Mouse (Mus musculus): ENCODE data around the gene Grin2d.
A peak's percentile ranks its signal among the peaks of the same experiment; 100 is the strongest.

Grin2d gene

GRCm38 (mm10) chr7:45848447-45849027 lies 29.6 kb downstream of the Grin2d start:
- DNase-seq = no peak

- no peak for DNase-seq
Observed at GRCm38 (mm10) chr7:45842950-45843744, 35.0 kb downstream of the Grin2d start.

GRCm38 (mm10) chr7:45833924-45834323 lies 44.3 kb downstream of the Grin2d start:
- no peak for DNase-seq

GRCm38 (mm10) chr7:45833148-45833790 lies 44.9 kb downstream of the Grin2d start:
- DNase-seq = peak; percentile 44

DNA sequence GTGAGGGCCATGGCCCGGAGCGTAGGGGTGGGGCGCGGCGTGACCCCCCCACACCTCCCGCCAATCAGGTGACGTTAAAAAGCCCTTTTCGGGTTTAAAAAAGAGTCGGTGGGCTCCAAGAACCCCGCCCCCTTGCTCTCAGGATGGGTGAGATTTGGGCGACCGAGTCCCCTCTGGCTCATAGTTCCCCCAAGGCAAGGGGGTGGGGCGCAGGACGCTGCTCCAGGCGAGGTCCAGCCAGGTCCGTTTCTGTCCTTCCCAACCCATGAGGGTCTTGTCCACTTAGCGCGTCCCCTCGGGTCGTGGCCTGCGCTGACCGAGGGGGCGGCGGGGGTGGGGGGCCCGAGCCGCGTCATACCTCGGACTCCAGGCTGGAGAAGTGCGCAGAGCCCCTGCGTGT lies 45.8 kb downstream of the Grin2d start:
- no peak for DNase-seq

- DNase-seq = no peak
Observed at GRCm38 (mm10) chr7:45831128-45831525, 47.1 kb downstream of the Grin2d start.

DNA sequence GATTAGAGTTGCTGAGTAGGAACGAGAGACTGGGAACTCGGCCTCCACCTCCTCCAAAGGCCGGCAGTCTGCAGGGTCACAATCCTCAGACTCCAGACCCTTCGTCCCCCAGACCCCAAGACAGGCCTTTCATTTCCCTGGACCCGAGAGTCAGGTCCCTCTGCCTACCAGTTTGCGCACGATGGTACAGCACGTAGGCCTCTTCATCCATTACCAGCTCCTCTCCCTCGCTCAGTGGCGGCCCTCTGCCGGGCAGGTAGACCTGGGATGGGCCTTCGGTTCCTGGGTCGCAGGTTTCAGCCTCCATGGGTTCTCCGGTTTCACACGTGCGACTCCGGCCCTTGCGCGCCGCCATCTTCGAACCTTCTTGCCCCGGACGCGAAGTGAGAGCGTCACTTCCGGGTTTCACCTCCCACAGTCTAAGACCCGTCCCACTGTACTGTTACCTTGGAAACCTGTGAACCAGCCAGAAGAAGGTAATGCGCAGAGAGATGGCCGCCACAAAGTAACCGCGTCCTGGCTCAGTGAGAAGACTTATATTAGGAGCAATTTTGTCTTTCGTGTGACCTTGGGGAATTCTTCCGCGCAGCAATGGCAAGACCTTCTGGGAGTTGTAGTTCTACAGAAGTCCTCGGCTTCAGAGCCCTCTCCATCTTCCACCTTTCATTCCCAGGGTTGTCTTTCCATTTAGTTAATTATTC lies 47.6 kb downstream of the Grin2d start, which contains the start of gene Grwd1:
Grwd1 (minus strand) TSS at position 518 of the 701 bp plus-strand sequence.
- peak; percentile 86 for DNase-seq

GRCm38 (mm10) chr7:45826631-45827030 lies 51.5 kb downstream of the Grin2d start:
- DNase-seq = no peak

DNA sequence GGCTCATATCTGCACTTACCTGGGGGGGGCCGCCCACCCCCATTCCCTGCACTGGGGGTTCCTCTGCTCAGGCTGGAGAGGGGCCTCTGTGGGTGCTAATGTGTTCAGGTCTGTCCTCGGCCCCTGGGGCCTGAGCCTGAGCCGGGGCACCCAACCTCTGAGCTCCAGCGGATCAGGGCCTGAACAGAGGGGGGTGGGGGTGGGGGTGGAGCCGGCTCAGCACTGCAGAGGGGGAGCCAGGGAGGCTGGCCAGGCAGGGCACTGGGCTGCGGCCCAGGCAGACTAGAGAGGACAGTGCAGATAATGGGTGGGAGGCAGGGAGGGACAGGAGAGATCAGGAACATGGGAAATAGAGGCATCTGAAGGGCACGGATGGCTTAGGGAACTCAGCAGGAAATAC lies 53.6 kb downstream of the Grin2d start, which contains the start of gene Kcnj14:
Kcnj14 (minus strand) TSS at position 185 of the 400 bp plus-strand sequence.
- no peak for DNase-seq

DNA sequence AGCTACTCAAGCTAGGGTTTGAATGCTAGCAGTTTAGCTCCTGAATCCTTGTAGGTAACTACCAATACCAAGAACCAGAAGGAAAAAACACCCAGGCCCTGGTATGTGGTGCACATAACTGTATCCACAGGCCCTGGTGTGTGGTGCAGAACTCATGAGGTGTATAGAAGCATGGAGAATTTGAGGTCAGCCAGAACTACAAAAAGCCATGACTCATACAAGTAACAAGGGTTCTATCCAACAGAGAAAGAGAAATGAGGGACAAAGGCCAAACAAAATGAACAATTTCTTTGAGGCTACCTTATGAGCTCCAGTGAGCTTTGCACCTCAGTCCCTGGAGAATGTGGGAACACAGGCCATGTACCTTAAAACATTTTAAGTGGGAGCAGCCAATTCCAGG lies 57.3 kb downstream of the Grin2d start:
- DNase-seq = no peak

DNA sequence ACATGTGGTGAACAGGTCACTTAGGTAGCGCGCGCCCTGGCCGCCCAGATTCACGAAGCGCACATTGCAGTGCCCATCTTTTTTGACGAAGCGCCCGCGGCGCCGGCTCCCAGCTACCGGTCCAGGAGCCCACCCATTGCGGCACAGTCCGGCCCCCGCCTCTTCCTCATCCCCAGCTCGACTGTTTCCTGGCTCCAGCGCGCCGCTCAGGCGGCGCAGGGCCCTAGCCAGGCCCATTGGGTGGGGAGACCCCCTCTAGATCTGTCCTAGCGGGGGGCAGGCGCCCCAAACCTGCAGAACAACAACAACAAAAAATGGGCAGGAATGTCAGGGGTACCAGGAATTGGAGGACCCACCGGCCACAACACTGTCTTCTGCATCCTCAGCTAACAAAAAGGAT lies 58.3 kb downstream of the Grin2d start:
- DNase-seq = no peak

DNA sequence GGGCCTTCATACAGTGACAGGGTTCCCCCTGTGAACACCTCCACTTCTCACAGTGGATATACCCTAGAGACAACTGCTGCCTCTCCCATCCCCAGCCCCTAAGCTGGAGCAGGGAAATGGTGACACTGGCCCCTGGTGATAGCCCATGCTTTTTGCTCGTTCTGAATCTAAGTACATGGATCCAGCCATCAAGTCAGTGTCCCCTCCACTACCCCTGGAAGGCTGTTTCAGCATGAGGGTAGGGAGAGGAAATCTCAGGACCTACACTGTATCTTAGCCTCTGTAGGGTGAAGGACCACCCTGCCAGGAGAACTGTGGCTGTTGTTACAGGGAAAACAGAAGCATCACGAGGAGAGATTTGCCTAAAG lies 62.2 kb downstream of the Grin2d start:
- no peak for DNase-seq

GRCm38 (mm10) chr7:45815323-45815983 lies 62.7 kb downstream of the Grin2d start:
- DNase-seq = no peak

DNA sequence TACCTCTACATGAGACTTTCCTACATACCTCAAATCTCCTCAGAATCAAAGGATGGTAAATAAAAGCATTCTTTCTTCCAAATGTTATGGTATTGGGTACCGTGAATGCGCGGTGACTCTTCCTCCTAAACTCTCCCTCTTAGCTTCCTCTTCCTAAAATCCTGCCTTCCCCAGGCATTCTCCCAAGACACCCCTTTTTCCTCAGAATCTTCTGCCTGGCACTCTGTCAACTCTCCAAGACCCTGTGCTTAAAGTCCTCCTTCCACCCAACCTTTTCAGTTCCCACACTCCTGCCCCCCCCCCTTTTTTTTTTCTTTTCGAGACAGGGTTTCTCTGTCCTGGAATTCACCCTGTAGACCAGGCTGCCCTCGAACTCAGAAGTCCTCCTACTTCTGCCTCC lies 63.3 kb downstream of the Grin2d start:
- DNase-seq = no peak

DNA sequence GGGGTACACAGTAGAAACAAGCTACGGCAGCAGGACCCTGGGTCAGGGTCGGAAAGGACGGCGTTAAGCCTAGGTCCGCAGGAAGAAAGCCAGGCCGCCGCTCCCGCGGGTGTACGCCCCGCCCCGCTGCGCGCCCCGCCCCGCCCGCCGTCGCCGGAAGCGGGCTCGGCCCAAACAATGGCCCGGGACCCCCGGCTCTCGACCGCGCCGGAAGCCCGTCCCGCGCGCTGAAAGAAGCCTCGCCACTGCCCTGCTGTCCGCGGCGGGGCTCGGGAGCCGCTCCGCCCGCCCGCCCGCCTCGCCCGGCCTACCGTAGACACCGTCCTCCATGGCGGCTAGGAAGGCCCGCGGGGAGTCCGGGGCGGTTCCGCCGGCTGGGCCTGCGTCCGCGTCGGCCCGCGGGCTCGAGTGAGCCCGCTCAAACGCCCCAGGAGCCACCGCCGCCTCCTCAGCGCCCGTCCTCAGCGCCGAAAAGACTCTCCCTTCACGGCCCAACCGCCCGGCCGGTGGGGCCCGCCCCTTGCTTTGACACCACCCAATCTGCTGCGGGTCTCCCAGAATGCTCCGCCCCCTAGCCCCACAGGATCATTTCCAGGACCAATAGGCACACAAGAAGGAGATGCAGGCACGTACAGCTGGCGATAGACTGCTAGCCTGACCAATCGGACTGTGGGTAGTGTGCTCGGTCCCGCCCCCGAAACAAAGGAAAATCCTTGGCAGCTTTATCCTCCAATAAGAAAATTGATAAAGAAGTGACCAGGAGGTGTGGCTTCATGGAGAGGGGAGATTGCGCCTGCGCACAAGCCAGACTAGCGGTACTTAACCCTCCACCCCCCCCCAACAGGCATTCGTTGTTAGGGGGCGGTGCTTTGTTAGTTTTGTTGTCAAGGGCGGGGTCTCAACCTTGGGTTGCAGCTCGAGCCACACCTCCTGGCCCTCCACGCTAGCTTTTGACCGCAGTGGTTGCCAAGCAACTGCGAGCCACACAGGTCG lies 64.1 kb downstream of the Grin2d start, which contains the start of gene Cyth2:
Cyth2 (minus strand) TSS at position 795 of the 993 bp plus-strand sequence.
- peak; percentile 99 for DNase-seq

GRCm38 (mm10) chr7:45812921-45813320 lies 65.3 kb downstream of the Grin2d start:
- DNase-seq = no peak

- DNase-seq = no peak
Observed at GRCm38 (mm10) chr7:45809276-45810075, 68.7 kb downstream of the Grin2d start.

DNA sequence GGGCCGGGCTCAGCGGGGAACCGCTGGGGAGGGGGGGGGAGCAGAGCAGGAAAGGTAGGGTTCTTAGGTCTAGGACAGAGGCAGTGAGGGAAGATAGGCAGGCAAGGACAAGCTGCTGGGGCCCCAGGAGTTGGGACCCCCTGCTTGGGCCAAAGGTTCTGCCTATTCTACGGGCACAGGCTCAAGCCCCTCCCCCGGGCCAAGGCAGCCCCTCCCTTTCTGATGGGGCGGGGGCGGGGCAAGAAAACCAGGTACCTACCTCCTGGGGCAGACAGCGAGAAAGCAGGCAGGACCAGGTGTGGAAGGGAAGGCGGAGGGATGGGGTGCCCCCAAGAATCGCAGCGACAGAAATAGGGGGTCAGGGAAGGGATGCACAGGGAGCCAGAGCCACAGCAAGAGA lies 69.7 kb downstream of the Grin2d start:
- DNase-seq = no peak

- DNase-seq = no peak
Observed at GRCm38 (mm10) chr7:45805941-45806340, 72.2 kb downstream of the Grin2d start.

DNA sequence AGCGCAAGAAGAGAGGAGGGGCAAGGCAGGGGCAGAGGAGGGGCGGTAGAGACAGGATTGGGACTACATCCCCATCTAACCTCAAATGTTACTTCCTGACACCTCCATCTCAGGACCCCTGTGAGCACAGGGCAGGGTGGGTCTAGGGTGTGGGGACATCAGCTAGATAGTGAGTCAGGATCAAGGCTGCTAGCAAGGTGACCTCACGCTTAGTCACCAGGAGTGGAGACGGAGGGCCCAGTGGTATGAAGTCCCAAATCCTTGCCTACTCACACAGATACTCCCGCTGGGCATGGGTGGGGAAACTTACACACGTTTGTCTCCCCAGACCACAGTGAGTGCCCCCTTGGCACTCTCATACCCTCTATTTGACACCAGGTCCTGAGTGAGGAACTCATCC lies 75.6 kb downstream of the Grin2d start:
- DNase-seq = no peak

DNA sequence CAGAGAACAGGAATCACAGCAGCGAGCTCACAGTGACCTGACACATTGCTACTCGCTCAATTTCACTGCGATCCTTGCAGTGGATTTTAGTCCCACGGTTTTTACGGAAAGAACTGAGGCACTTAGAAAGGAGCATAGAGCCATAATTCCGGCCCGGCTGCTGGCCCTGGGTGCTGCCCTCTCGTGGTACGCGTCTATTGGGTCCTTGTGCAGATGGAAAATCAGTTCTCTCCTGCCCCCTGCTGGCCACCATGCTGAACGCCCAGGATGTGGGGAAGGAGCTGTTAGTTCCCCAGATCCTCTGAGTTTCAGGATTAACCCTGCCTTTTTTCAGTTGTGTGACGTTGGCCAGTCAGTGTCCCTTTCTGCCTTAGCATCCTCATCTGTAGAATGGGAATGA lies 76.8 kb downstream of the Grin2d start:
- peak; percentile 97 for DNase-seq
